ENCODE assay signal across 9 mouse cellular contexts in genomic region chr6:88196054-88196732, GRCm38 (mm10). TPM values are rescaled to one million over a fixed set of nuclear protein-coding genes. Genes with fewer than 3 reads are reported as not detected.
DNase-seq lines count a peak whose midpoint lies in the region; ATAC-seq and TF ChIP-seq lines count a peak whose summit lies in the region.
"Had no signal": no experiment of that assay in that cellular context is flagged by ENCODE, and none has a peak within 500 bp of the region (broad histone marks: within the 10 kb centered on the region; RNA-seq: fewer than 3 reads in every experiment).

No protein-coding gene starts in this region.

- no peak for ATAC-seq in lung, embryonic 14.5 days (ENCODE audit: insufficient read depth)
- no peak for ATAC-seq in forebrain, postnatal 0 days
- ATAC-seq in limb, embryonic 14.5 days (ENCODE audit: low FRiP score, low read depth), result no peak
- no peak for ATAC-seq in stomach, embryonic 14.5 days (ENCODE audit: insufficient number of reproducible peaks, insufficient read depth, low FRiP score, low read depth)

- TF ChIP-seq POLR2A in limb, embryonic 14.5 days (IDR thresholded peaks at IDR 0.05; ENCODE audit: borderline replicate concordance, extremely low read depth, insufficient read depth, insufficient read length), result no peak

- peak overlapping the region; percentile 49 for H3K4me3 ChIP-seq in lung, embryonic 14.5 days (ENCODE audit: low read depth, low read length)
- H3K4me3 ChIP-seq in forebrain, postnatal 0 days (ENCODE audit: low read depth, low read length), result no peak overlapping the region
- peak overlapping the region; percentile 37 for H3K4me3 ChIP-seq in limb, embryonic 14.5 days (replicated peaks; ENCODE audit: low read length)
- H3K4me3 ChIP-seq in stomach, embryonic 14.5 days (ENCODE audit: low read depth, low read length), result peak overlapping the region; percentile 39; the same call in 1 of the 2 replicates

- H3K4me1 ChIP-seq in lung, embryonic 14.5 days (ENCODE audit: insufficient read depth), result 0 out of 2 replicates have a peak, but pooled peaks cover 5% of the 10 kb centered on the region
- 0 out of 2 replicates have a peak, but pooled peaks cover 10% of the 10 kb centered on the region for H3K4me1 ChIP-seq in forebrain, postnatal 0 days (ENCODE audit: insufficient read depth)
- peaks cover 27% of the 10 kb centered on the region for H3K4me1 ChIP-seq in limb, embryonic 14.5 days (ENCODE audit: control insufficient read depth, insufficient read depth, low read length)
- peaks cover 31% of the 10 kb centered on the region for H3K4me1 ChIP-seq in stomach, embryonic 14.5 days (ENCODE audit: control insufficient read depth, insufficient read depth, low read length)

- H3K27ac ChIP-seq in lung, embryonic 14.5 days (ENCODE audit: low read depth), result no peak overlapping the region
- H3K27ac ChIP-seq in forebrain, postnatal 0 days (ENCODE audit: low read depth, low read length), result no peak overlapping the region
- no peak overlapping the region for H3K27ac ChIP-seq in limb, embryonic 14.5 days (replicated peaks; ENCODE audit: low read depth, low read length)
- H3K27ac ChIP-seq in stomach, embryonic 14.5 days (ENCODE audit: low read length), result no peak overlapping the region

- WGBS in lung, embryonic 14.5 days, result 5% methylated on average over 33 of the region's 33 CpGs
- 3% methylated on average over 33 of the region's 33 CpGs for whole genome bisulfite sequencing in forebrain, postnatal 0 days
- 2% methylated on average over 33 of the region's 33 CpGs for WGBS in limb, embryonic 14.5 days
- WGBS in stomach, embryonic 14.5 days, result 5% methylated on average over 33 of the region's 33 CpGs

- H3K27me3 ChIP-seq in lung, embryonic 14.5 days (ENCODE audit: insufficient read depth, low read length), result peaks cover 100% of the 10 kb centered on the region
- H3K27me3 ChIP-seq in forebrain, postnatal 0 days (ENCODE audit: insufficient read depth, low read length), result peaks cover 84% of the 10 kb centered on the region
- peaks cover 99% of the 10 kb centered on the region for H3K27me3 ChIP-seq in limb, embryonic 14.5 days (ENCODE audit: control insufficient read depth, insufficient read depth, low read length)
- peaks cover 91% of the 10 kb centered on the region for H3K27me3 ChIP-seq in stomach, embryonic 14.5 days (ENCODE audit: control insufficient read depth, insufficient read depth, low read length)

- no peak for TF ChIP-seq CTCF in lung, embryonic 14.5 days (IDR thresholded peaks at IDR 0.05; ENCODE audit: low read depth)
- TF ChIP-seq CTCF in forebrain, postnatal 0 days (IDR thresholded peaks at IDR 0.05; ENCODE audit: low read depth), result no peak

- no peaks in the 10 kb centered on the region for H3K9me3 ChIP-seq in lung, embryonic 14.5 days (ENCODE audit: low read depth, low read length)
- no peaks in the 10 kb centered on the region for H3K9me3 ChIP-seq in forebrain, postnatal 0 days (ENCODE audit: low read length)
- H3K9me3 ChIP-seq in limb, embryonic 14.5 days (ENCODE audit: control insufficient read depth, low read length), result no peaks in the 10 kb centered on the region
- H3K9me3 ChIP-seq in stomach, embryonic 14.5 days (ENCODE audit: control insufficient read depth, low read depth, low read length), result no peaks in the 10 kb centered on the region

- peak overlapping the region; percentile 71; the same call in 1 of the 2 replicates for H3K4me2 ChIP-seq in lung, embryonic 14.5 days
- H3K4me2 ChIP-seq in forebrain, postnatal 0 days (ENCODE audit: low read depth), result peak overlapping the region; percentile 24; the same call in 1 of the 2 replicates
- H3K4me2 ChIP-seq in limb, embryonic 14.5 days (replicated peaks; ENCODE audit: low read depth, low read length, severe bottlenecking), result peak overlapping the region; percentile 64
- no peak overlapping the region for H3K4me2 ChIP-seq in stomach, embryonic 14.5 days (replicated peaks; ENCODE audit: low read depth, low read length)

- H3K36me3 ChIP-seq in lung, embryonic 14.5 days (ENCODE audit: insufficient read depth), result no peaks in the 10 kb centered on the region
- no peaks in the 10 kb centered on the region for H3K36me3 ChIP-seq in forebrain, postnatal 0 days (ENCODE audit: insufficient read depth)
- no peaks in the 10 kb centered on the region for H3K36me3 ChIP-seq in limb, embryonic 14.5 days (ENCODE audit: control insufficient read depth, insufficient read depth, low read length)
- H3K36me3 ChIP-seq in stomach, embryonic 14.5 days (ENCODE audit: control insufficient read depth, insufficient read depth, low read length), result no peaks in the 10 kb centered on the region

- DNase-seq in lung, embryonic 14.5 days, result peak; percentile 20
- DNase-seq in lung, postnatal 14 days, result no peak
- DNase-seq in forebrain, postnatal 0 days, result peak; percentile 63
- no peak for DNase-seq in limb, embryonic 14.5 days (ENCODE audit: low spot score)
- no peak for DNase-seq in left cerebral cortex, postnatal 36 days (ENCODE audit: low spot score in 2 of 2)
- DNase-seq in frontal cortex, postnatal 25 days (ENCODE audit: low spot score in 2 of 2), result no peak
- DNase-seq in layer of hippocampus, adult 9-10 months (ENCODE audit: low spot score), result no peak
- DNase-seq: adrenal gland, postnatal 14 days had no signal

- intact Hi-C loops in left cerebral cortex, postnatal 36 days (cut with DNase I), result no loop called here

- H3K9ac ChIP-seq in lung, embryonic 14.5 days, result no peak overlapping the region
- no peak overlapping the region for H3K9ac ChIP-seq in forebrain, postnatal 0 days
- H3K9ac ChIP-seq in limb, embryonic 14.5 days (ENCODE audit: low read depth, low read length, severe bottlenecking), result 0 out of 2 replicates have a peak overlapping the region, but pooled peaks have one; percentile 36
- H3K9ac ChIP-seq in stomach, embryonic 14.5 days (replicated peaks; ENCODE audit: low read depth, low read length), result no peak overlapping the region

RNA-seq across cellular contexts. Expression of gene Gata2, which starts 2.5 kb away (rescaled TPM):
- polyA plus RNA-seq in lung, embryonic 14.5 days (2014; fragmentation: Nextera tagmentation; extraction: Ambion mirVana), result 13.8 and 14.6 TPM in 2 replicates
- 1.2 and 2.3 TPM in 2 replicates for total RNA-seq in forebrain, postnatal 0 days (2014; rRNA removed)
- 4.6 and 5.6 TPM in 2 replicates for polyA plus RNA-seq in forebrain, postnatal 0 days (2015; fragmentation: Nextera tagmentation; extraction: Ambion mirVana)
- polyA plus RNA-seq in limb, embryonic 14.5 days (2012; rRNA removed), result 15.7 and 18.4 TPM in 2 replicates
- polyA plus RNA-seq in limb, embryonic 14.5 days (2014; fragmentation: Nextera tagmentation; extraction: Ambion mirVana), result 18.1 and 19.3 TPM in 2 replicates
- polyA plus RNA-seq in stomach, embryonic 14.5 days (2014; fragmentation: Nextera tagmentation; extraction: Ambion mirVana), result 3.3 and 3.5 TPM in 2 replicates
- total RNA-seq in left cerebral cortex, postnatal 36 days (2021), result 1 to 10 TPM; 5.4 to 6.6 TPM

RNA-seq across cellular contexts. Expression of gene Dnajb8, which starts 25.9 kb away (rescaled TPM):
- polyA plus RNA-seq in lung, embryonic 14.5 days (2014; fragmentation: Nextera tagmentation; extraction: Ambion mirVana), result not detected in 2 replicates
- not detected in 2 replicates for total RNA-seq in forebrain, postnatal 0 days (2014; rRNA removed)
- not detected in 2 replicates for polyA plus RNA-seq in forebrain, postnatal 0 days (2015; fragmentation: Nextera tagmentation; extraction: Ambion mirVana)
- polyA plus RNA-seq in limb, embryonic 14.5 days (2012; rRNA removed), result not detected in 2 replicates
- polyA plus RNA-seq in limb, embryonic 14.5 days (2014; fragmentation: Nextera tagmentation; extraction: Ambion mirVana), result not detected in 2 replicates
- not detected in 2 replicates for polyA plus RNA-seq in stomach, embryonic 14.5 days (2014; fragmentation: Nextera tagmentation; extraction: Ambion mirVana)
- total RNA-seq in left cerebral cortex, postnatal 36 days (2021), result not detected
- total RNA-seq: adrenal gland, postnatal 14 days had no signal

Comparison
In these comparisons a context has a peak if more than half of its experiments do, and no peak if none do; other contexts are left out.
1. DNase-seq: peak in lung, embryonic 14.5 days (single experiment) and forebrain, postnatal 0 days (single experiment); none in lung, postnatal 14 days (single experiment), limb, embryonic 14.5 days (single experiment), left cerebral cortex, postnatal 36 days (0 of 2), frontal cortex, postnatal 25 days (0 of 2) and layer of hippocampus, adult 9-10 months (single experiment).